Mouse (Mus musculus) midbrain, embryonic 16.5 days (tissue): ENCODE data around the gene Rnf5. TPM values are rescaled to one million over a fixed set of nuclear protein-coding genes. Genes with fewer than 3 reads are reported as not detected.

Experiments used
- ATAC-seq: fragments of 200-750 bp; cut with Nextera tagmentation; 2 replicates; pipeline ENCODE4 v1.8.0; 2017; ENCODE audit warnings: moderate TSS enrichment
- H3K27ac ChIP-seq: fragments of 300-500 bp; sonication (generic); 2 replicates; pipeline ENCODE4 v1.5.1; 2014; ENCODE audit warnings: mild to moderate bottlenecking, low read length, mixed read lengths
- H3K27me3 ChIP-seq: fragments of 300-500 bp; sonication (generic); 2 replicates; pipeline ENCODE4 v1.6.1; 2014; ENCODE audit warnings: low read depth, low read length, mixed read lengths; ENCODE audit not compliant: control insufficient read depth, insufficient read depth
- H3K36me3 ChIP-seq: fragments of 300-500 bp; sonication (generic); 2 replicates; pipeline ENCODE4 v1.6.1; 2014; ENCODE audit warnings: mild to moderate bottlenecking, low read length, moderate library complexity, mixed read lengths; ENCODE audit not compliant: control insufficient read depth, insufficient read depth
- H3K4me1 ChIP-seq: fragments of 300-500 bp; sonication (generic); 2 replicates; pipeline ENCODE4 v1.6.1; 2014; ENCODE audit warnings: mild to moderate bottlenecking, low read length, mixed read lengths; ENCODE audit not compliant: control insufficient read depth, insufficient read depth
- H3K4me2 ChIP-seq: fragments of 300-500 bp; sonication (generic); 2 replicates; pipeline ENCODE4 v1.6.1; 2014; ENCODE audit warnings: mild to moderate bottlenecking, low read length, mixed read lengths
- H3K4me3 ChIP-seq: fragments of 300-500 bp; sonication (generic); 2 replicates; pipeline ENCODE4 v1.5.1; 2014; ENCODE audit warnings: low read depth, mild to moderate bottlenecking, low read length, moderate library complexity, mixed read lengths
- H3K9ac ChIP-seq: fragments of 300-500 bp; sonication (generic); 2 replicates; pipeline ENCODE4 v1.6.1; 2014; ENCODE audit warnings: low read depth, low read length, mixed read lengths
- H3K9me3 ChIP-seq: fragments of 300-500 bp; sonication (generic); replicated peaks from 2 replicates; pipeline ENCODE4 v1.6.1; 2014; ENCODE audit warnings: mild to moderate bottlenecking, low read length, mixed read lengths; ENCODE audit not compliant: control insufficient read depth, poor library complexity, severe bottlenecking
- WGBS: fragments of 180-500 bp; shearing (Covaris S2); extraction: QIAGEN DNeasy Blood & Tissue Kit; methylation state at CpG from one replicate; pipeline ENCODE4 v1.1.7; 2014; 5-methylcytosine and 5-hydroxymethylcytosine counted together
- polyA plus RNA-seq: library from polyadenylated mRNA; unstranded; fragments of >200 nt; fragmentation: Nextera tagmentation; extraction: Ambion mirVana; gene quantifications from 2 replicates; pipeline ENCODE4 v1.2.1, GENCODE M21; 2015

Gene Rnf5
- polyA plus RNA-seq, 1 experiment from 2014 or later, result 291 TPM

- Histone ChIP-seq H3K36me3 (no peaks in the 10 kb centered on the region), H3K4me3 (no peak overlapping the region), H3K4me2 (no peak overlapping the region), H3K27ac (no peak overlapping the region), H3K9ac (no peak overlapping the region), H3K27me3 (peaks cover 4% of the 10 kb centered on the region; the same call in 1 of the 2 replicates), H3K9me3 (no peaks in the 10 kb centered on the region), H3K4me1 (no peaks in the 10 kb centered on the region)
- WGBS, result 75% methylated on average over 3 of the region's 3 CpGs
- no peak for ATAC-seq
Measured at GRCm38 (mm10) chr17:34637459-34637858, 34.0 kb upstream of the Rnf5 start.

DNA sequence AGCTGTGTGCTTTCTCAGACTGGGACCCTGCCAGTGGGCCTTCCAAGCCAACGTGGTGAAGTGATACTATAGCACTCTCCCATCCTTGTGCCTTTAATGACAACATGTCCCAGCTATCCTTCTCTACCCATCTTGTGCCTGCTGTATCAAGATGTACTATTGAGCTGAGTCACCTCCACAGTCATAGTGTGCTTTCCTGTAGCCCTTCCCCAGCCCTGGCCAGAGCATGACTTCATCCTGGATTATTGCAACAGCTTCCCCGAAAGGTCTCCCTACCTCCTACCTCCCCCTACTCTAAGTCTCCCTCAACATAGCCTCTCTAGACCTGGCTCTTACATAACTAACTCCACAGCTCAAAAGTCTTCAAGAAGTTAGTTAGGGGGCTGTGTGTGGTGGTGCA is 32.2 kb upstream of the Rnf5 start:
- H3K27me3 ChIP-seq, result peaks cover 6% of the 10 kb centered on the region; the same call in 1 of the 2 replicates
- H3K4me1 ChIP-seq, result peaks cover 13% of the 10 kb centered on the region
- H3K9me3 ChIP-seq, result no peaks in the 10 kb centered on the region
- no peak overlapping the region for H3K9ac ChIP-seq
- 82% methylated on average over 2 of the region's 2 CpGs for WGBS
- no peaks in the 10 kb centered on the region for H3K36me3 ChIP-seq
- H3K4me3 ChIP-seq, result no peak overlapping the region
- ATAC-seq, result no peak
- no peak overlapping the region for H3K27ac ChIP-seq
- H3K4me2 ChIP-seq, result no peak overlapping the region

DNA sequence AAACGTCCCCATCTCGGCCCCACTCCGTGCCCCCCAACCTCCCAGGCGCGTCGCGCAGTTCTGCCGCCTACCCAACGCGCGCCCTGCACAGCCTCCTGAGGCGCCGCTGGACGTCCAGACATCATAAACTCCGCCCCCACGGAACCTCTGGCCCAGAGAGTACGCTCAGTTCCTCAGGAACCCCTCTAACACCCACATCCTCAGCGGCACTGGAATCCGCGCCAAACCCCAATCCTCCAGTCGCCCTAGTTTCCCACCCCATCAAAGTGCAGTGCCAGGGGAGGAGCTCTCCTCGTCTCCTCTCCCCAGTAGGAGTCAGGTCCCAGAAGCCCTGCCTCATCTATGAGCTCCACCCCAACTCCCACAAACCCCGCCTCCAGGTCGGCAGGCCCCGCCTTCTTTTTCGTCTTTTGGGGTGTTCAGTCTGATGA is 28.8 kb upstream of the Rnf5 start:
- no peak for ATAC-seq
- peak overlapping the region; percentile 92 for H3K4me2 ChIP-seq
- no peaks in the 10 kb centered on the region for H3K36me3 ChIP-seq
- H3K27ac ChIP-seq, result no peak overlapping the region
- H3K4me1 ChIP-seq, result peaks cover 37% of the 10 kb centered on the region
- peak overlapping the region; percentile 78 for H3K9ac ChIP-seq
- H3K4me3 ChIP-seq, result peak overlapping the region; percentile 73
- WGBS, result 2% methylated on average over 26 of the region's 26 CpGs
- peaks cover 4% of the 10 kb centered on the region; the same call in 1 of the 2 replicates for H3K27me3 ChIP-seq
- no peaks in the 10 kb centered on the region for H3K9me3 ChIP-seq

DNA sequence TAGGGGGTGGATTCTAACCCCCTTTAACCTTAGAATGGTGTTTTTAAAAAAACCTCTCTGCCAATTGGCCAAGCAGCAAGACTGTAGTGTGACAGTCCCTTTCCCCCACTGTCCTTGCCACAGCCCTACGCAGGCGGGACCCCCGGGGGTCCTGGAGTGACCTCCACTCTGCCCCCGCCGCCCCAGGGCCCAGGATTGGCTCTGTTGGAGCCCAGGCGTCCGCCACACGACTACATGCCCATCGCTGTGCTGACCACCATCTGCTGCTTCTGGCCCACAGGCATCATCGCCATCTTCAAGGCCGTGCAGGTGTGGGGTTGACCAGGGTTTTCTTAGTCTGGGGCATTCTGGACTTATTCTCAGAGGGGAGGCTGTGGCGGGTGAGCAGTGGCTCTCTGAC is 28.2 kb upstream of the Rnf5 start:
- ATAC-seq, result no peak
- Histone ChIP-seq H3K27ac (no peak overlapping the region), H3K36me3 (no peaks in the 10 kb centered on the region), H3K4me3 (peak overlapping the region; percentile 73), H3K4me1 (peaks cover 37% of the 10 kb centered on the region), H3K9ac (peak overlapping the region; percentile 78), H3K9me3 (no peaks in the 10 kb centered on the region), H3K27me3 (peaks cover 4% of the 10 kb centered on the region; the same call in 1 of the 2 replicates), H3K4me2 (peak overlapping the region; percentile 92)
- 8% methylated on average over 12 of the region's 12 CpGs for WGBS

GRCm38 (mm10) chr17:34630761-34631301 is 27.3 kb upstream of the Rnf5 start:
- Histone ChIP-seq H3K27me3 (peaks cover 4% of the 10 kb centered on the region; the same call in 1 of the 2 replicates), H3K27ac (no peak overlapping the region), H3K4me3 (peak overlapping the region; percentile 73), H3K9me3 (no peaks in the 10 kb centered on the region), H3K4me1 (peaks cover 44% of the 10 kb centered on the region), H3K36me3 (no peaks in the 10 kb centered on the region), H3K9ac (peak overlapping the region; percentile 78), H3K4me2 (peak overlapping the region; percentile 92)
- no peak for ATAC-seq
- 1% methylated on average over 47 of the region's 48 CpGs for WGBS

- Histone ChIP-seq H3K36me3 (no peaks in the 10 kb centered on the region), H3K4me1 (peaks cover 46% of the 10 kb centered on the region), H3K27ac (peak overlapping the region; percentile 85), H3K27me3 (0 out of 2 replicates have a peak, but pooled peaks cover 2% of the 10 kb centered on the region), H3K4me3 (peak overlapping the region; percentile 73), H3K4me2 (peak overlapping the region; percentile 92), H3K9ac (peak overlapping the region; percentile 78), H3K9me3 (no peaks in the 10 kb centered on the region)
- no peak for ATAC-seq
- WGBS, result 21% methylated on average over 12 of the region's 12 CpGs
Measured at GRCm38 (mm10) chr17:34629796-34630603, 26.5 kb upstream of the Rnf5 start.

DNA sequence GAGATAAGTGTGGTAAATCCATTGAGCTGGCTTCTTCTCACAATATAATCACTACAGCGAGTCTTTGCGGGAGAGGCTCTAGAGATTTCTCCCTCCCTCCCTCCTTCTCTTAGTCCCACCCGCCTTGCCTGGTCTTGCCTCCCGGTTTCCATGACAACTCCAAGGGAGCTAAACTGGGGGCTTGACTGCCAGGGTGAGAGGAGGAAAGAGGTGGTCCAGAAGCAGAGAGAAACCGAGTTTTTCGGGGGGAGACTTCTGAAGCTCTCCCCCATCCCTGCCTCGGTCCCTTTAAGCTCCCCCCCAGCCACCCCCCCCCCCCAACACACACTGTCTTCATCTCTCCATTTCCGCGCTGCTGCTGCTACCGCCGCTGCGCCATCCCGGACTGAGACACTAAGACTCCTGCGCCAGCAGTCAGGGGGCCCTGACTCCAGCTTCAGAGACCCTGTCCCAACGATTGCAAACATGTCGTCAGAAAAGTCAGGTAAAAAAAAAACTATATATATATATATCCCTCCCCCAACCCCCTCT is 25.8 kb upstream of the Rnf5 start, which contains the start of gene Prrt1:
Prrt1 (plus strand) TSS at position 313 of the 531 bp plus-strand sequence.
- Histone ChIP-seq H3K4me2 (peak within 1 kb of the TSS; percentile 92), H3K36me3 (no peaks in the 10 kb centered on the region), H3K4me1 (peaks cover 46% of the 10 kb centered on the region), H3K9me3 (no peaks in the 10 kb centered on the region), H3K4me3 (peak within 1 kb of the TSS; percentile 73), H3K27me3 (0 out of 2 replicates have a peak, but pooled peaks cover 2% of the 10 kb centered on the region), H3K27ac (peak within 1 kb of the TSS; percentile 85), H3K9ac (peak within 1 kb of the TSS; percentile 78)
- peak; percentile 38 for ATAC-seq
- under 1% methylated on average over 16 of the region's 16 CpGs for WGBS

DNA sequence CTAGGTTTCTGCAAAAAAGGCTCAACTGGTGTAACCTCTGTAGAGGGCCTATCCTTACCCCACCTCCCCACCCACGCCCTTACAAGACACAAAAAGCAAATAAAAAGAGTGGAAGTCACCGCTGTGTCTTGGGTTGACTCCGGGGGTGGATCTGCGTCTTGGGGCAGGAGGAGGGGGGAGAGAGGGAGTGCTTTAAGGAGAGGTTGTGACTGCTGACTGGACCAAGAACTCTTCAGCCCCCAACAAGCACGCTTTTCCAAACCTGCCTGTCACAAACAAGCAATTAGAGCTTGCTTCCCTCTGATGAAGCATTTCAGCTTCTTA is 25.1 kb upstream of the Rnf5 start:
- Histone ChIP-seq H3K4me2 (peak overlapping the region; percentile 92), H3K36me3 (no peaks in the 10 kb centered on the region), H3K9ac (peak overlapping the region; percentile 78), H3K27ac (peak overlapping the region; percentile 85), H3K4me1 (peaks cover 46% of the 10 kb centered on the region), H3K4me3 (peak overlapping the region; percentile 73), H3K9me3 (no peaks in the 10 kb centered on the region), H3K27me3 (0 out of 2 replicates have a peak, but pooled peaks cover 2% of the 10 kb centered on the region)
- WGBS, result 13% methylated on average over 5 of the region's 5 CpGs
- ATAC-seq, result no peak
